Mouse (Mus musculus) olfactory bulb, adult 2 months (tissue): Measurements from ENCODE around the gene Ankrd42.

Experiments used
- CTCF ChIP-seq: fragments of 200-500 bp; IDR thresholded peaks from 2 replicates; pipeline ENCODE4 v1.5.1; 2012; ENCODE audit warnings: low read depth, mild to moderate bottlenecking, low read length, moderate library complexity; ENCODE audit not compliant: insufficient read depth
- POLR2A ChIP-seq: fragments of 200-500 bp; IDR thresholded peaks from 2 replicates; pipeline ENCODE4 v1.6.1; 2012; ENCODE audit warnings: mild to moderate bottlenecking, low read depth, low read length, moderate library complexity; ENCODE audit not compliant: insufficient read depth

DNA sequence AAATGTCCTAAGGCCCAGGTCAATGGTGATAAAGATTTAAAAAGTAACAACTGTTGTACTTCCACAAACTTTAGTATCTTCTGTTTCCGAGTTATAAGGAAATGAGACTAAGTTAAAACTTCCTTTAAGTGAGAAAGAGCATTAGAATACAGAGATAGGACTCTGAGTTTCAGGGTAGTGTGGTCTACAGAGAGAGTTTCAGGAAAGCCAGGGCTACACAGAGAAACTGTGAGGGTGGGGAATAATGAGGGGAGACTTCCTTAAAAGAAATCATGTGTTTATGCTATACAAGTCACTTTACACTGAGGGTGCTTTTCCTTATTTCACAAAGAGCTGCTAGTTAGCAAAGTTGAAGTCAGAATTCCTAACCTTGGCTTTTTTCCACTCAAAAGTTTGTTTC lies 16.4 kb upstream of the Ankrd42 start:
- TF ChIP-seq CTCF = no peak
- no peak for TF ChIP-seq POLR2A
